Mouse (Mus musculus) bone marrow, adult 2 months (tissue): ENCODE measurements at regions not wholly inside any gene's neighbourhood (a gene's known extent, or its start where the extent isn't known, plus 50 kb on each side); places are given as distances from the start of the nearest gene placed in this dataset.

Source experiments
- CTCF ChIP-seq: fragments of 200-500 bp; IDR thresholded peaks from 2 replicates; pipeline ENCODE4 v1.5.1; 2011; ENCODE audit warnings: low read length, control low read depth; ENCODE audit not compliant: control insufficient read depth, insufficient read depth
- POLR2A ChIP-seq: fragments of 200-500 bp; IDR thresholded peaks from 2 replicates; pipeline ENCODE4 v1.6.1; 2011; ENCODE audit warnings: low read depth, mild to moderate bottlenecking, control low read depth, low read length, borderline replicate concordance; ENCODE audit not compliant: control insufficient read depth

- TF ChIP-seq CTCF: no peak
- TF ChIP-seq POLR2A: no peak
Measured at GRCm38 (mm10) chr15:38364014-38364413, 938.7 kb downstream of the 4930447A16Rik start.
